Mouse (Mus musculus) kidney, adult 8-10 months (tissue): ENCODE measurements around the gene Tead3.
A peak's percentile ranks its signal among the peaks of the same experiment; 100 is the strongest.

ENCODE experiments used
- DNase-seq, 2 experiments: peaks; one replicate each; pipeline ENCODE4 v3.0.0; 2022

The Tead3 gene

GRCm38 (mm10) chr17:28300850-28301249 is 49.8 kb downstream of the Tead3 start:
- DNase-seq: no peak

GRCm38 (mm10) chr17:28300323-28300722 is 50.3 kb downstream of the Tead3 start:
- no peak for DNase-seq

GRCm38 (mm10) chr17:28299669-28300320 is 50.8 kb downstream of the Tead3 start:
- no peak for DNase-seq

DNA sequence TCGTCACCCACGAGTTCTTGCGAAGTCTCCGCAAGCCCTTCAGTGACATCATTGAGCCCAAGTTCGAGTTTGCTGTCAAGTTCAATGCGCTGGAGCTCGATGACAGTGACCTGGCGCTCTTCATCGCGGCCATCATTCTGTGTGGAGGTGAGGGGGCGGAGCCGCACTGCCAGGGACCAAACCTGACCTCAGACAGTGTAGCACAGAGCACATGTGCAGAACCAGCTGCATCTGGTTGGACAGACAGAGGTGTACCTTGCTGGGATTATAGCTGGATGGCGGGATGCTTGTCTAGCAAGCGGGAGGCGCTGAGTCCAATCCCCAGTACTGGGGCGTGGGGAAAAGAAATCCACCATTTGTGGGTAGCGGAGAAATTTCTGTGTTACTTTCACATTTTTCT is 51.7 kb downstream of the Tead3 start:
- no peak for DNase-seq

DNA sequence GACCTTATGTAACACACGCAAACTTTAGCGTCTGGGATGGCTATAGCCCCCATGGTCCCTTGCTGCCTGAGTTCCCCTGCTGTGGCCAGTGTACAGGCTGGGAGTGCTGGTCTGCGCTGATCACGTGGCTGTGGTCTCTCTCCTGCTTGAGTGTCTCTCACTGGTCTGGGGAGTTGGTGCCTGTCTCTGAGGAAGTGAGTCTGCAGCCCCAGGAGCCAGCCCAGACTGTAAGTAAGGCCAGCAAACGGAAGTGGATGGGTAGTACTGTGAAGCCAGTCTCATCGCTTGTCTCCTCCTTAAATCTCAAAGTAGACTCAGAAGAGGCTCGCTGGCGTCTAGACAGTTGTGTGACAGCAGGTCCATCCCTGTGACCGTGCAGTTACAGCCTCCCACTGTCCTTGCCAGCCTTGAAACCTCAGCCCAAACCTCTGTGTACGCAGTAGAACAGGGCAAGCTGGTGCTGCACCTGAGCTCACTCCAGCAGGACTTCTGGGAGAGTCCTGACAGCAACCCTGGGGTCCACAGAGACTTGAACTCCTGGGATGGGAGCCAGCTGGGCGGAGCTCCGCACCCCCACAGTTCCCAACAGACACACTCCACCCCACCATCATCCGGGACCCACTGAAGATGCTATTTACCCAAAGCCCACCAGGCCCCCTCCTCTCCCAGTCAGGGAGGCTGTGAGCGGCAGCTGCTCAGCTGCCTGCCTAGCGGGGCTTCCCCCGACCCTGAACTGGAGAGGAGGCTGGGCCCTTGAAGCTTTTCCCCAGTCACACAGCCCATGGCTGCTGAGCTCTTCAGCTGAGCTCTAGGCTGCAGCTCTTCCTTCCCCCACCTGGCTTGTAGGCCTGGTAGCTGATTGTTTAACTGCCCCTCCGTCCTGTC is 55.9 kb downstream of the Tead3 start:
- DNase-seq: no peak

DNA sequence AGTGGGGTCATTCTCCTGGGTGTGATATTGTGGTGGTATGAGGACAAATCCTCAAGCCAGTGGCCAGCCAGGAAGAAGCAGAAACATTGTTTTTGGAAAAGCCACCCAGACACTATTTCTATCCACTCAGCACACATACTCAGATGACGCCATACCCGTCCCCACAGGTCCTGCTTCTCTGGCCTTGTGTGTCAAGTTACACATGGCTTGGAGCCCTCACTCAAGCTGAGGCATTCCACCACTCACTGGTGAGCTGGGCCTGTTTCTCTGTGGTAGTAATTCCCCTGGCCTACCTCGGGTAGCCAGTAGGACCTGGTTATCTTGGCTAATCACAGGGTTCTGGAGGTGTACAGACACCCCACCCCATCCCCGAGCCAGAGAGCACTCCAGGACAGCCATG is 56.9 kb downstream of the Tead3 start:
- no peak for DNase-seq

DNA sequence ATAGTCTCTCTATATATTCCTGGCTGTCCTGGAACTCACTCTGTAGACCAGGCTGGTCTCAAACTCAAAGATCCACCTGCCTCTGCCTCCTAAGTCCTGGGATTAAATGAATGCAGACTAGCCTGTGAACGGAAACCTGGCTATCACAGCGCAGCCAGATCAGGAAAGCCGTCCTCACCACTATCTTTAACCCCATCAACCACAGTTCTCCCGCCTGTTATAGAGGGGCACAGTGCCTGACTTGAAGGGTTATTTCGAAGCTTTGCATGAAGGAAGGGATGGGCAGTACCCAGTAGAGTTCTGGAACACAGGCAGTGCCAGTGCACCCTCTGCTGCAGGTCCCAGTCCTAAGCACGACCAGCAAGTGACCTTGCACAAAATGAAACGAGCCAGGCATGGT is 59.3 kb downstream of the Tead3 start:
- no peak for DNase-seq

GRCm38 (mm10) chr17:28290671-28291070 is 59.9 kb downstream of the Tead3 start:
- no peak for DNase-seq

GRCm38 (mm10) chr17:28290262-28290661 is 60.4 kb downstream of the Tead3 start:
- DNase-seq: peak; percentile 94 to 95

DNA sequence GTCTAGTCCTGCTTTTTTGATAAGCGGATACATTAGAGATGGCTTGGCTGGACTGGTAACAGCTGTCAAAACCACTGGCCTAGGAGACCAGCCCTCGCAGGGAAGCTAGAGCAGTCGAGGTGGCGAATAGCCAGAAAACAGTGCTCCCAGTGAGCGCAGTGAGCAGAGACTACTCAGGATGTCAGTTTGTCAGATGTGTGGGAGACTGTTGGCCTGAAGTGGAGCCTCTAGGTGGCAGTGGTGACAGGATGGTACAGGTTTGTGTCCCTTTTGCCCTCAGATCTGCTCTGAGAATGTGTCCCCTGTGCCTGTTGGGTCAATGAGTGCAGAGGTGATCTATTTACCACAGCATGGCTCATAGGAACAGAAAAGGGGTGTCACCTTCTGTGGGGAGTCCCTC is 62.6 kb downstream of the Tead3 start:
- DNase-seq: no peak

DNA sequence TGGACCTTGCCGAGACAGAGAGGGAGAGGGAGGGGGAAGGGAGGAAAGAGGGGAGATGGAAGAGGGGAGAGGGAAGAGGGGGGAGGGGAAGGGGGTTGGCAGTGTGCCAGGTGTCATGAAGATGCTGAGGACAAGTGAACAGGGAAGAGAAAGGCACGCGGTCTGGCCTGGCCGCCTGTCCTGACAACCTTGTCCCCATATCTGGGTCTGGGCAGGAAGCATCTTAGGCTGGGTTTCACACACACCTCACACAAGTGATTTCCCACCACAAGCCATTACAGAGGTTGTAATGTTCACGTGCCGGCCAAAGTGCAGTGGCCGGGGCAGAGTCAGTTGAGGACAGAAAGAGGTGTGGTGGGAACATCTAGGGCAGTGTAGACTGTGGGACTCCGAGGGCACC is 63.0 kb downstream of the Tead3 start:
- peak; percentile 59 to 73 for DNase-seq

- DNase-seq: peak; percentile 49 to 67
Measured at GRCm38 (mm10) chr17:28286964-28287363, 63.7 kb downstream of the Tead3 start.

DNA sequence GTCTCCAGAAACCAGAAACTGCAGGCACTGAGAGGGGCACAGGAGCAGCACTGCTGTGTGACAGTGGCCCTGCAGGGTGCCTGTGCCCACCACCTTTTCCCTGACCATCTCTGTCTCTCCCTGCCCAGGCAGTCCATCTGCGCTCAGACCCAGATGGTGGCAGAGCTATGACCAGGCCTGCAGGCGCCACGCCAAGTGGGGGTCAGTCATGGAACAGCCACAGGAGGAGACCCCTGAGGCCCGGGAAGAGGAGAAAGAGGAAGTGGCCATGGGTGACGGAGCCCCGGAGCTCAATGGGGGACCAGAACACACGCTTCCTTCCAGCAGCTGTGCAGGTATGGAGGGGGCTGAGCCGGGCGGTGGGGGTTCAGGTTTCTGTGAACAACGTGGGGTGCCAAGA is 64.5 kb downstream of the Tead3 start:
- DNase-seq: no peak

- DNase-seq: no peak
Measured at GRCm38 (mm10) chr17:28283199-28283598, 67.4 kb downstream of the Tead3 start.

- DNase-seq: no peak
Measured at GRCm38 (mm10) chr17:28281866-28282441, 68.7 kb downstream of the Tead3 start.
